Mouse (Mus musculus) heart, adult 2 months (tissue): ENCODE data around the gene Gm525. TPM values are rescaled to one million over a fixed set of nuclear protein-coding genes. Genes with fewer than 3 reads are reported as not detected.
A peak's percentile ranks its signal among the peaks of the same experiment; 100 is the strongest.

Source experiments
- DNase-seq, 2 experiments: peaks; one replicate each; pipeline ENCODE4 v3.0.0; 2021
- H3K27ac ChIP-seq: fragments of 200-600 bp; 2 replicates; pipeline ENCODE4 v1.8.1; 2022
- H3K27me3 ChIP-seq: fragments of 200-500 bp; 2 replicates; pipeline ENCODE4 v1.6.1; 2012; ENCODE audit warnings: mild to moderate bottlenecking, low read length, inconsistent platforms, mixed read lengths; ENCODE audit not compliant: control insufficient read depth, insufficient read depth
- H3K36me3 ChIP-seq: fragments of 200-500 bp; 2 replicates; pipeline ENCODE4 v1.6.1; 2012; ENCODE audit warnings: low read length, inconsistent platforms; ENCODE audit not compliant: control insufficient read depth, insufficient read depth
- H3K4me1 ChIP-seq: fragments of 200-500 bp; 2 replicates; pipeline ENCODE4 v1.6.1; 2011; ENCODE audit warnings: low read length; ENCODE audit not compliant: control insufficient read depth, insufficient read depth
- H3K4me3 ChIP-seq: fragments of 200-600 bp; 2 replicates; pipeline ENCODE4 v1.8.1; 2022
- H3K79me2 ChIP-seq: fragments of 200-500 bp; replicated peaks from 2 replicates; pipeline ENCODE4 v1.6.1; 2012; ENCODE audit warnings: mild to moderate bottlenecking, inconsistent platforms, low read length, moderate library complexity, mixed read lengths; ENCODE audit not compliant: control insufficient read depth, insufficient read depth
- H3K9ac ChIP-seq: fragments of 200-500 bp; 2 replicates; pipeline ENCODE4 v1.6.1; 2012; ENCODE audit warnings: low read depth, mild to moderate bottlenecking, control low read depth, inconsistent platforms, low read length, mixed read lengths
- CTCF ChIP-seq: fragments of 200-600 bp; IDR thresholded peaks from 2 replicates; pipeline ENCODE4 v1.8.1; 2022; ENCODE audit warnings: antibody characterized with exemption, mild to moderate bottlenecking, moderate library complexity
- EP300 ChIP-seq: fragments of 200-500 bp; IDR thresholded peaks from 2 replicates; pipeline ENCODE4 v1.6.1; 2011; ENCODE audit warnings: low read depth, low read length, control low read depth; ENCODE audit not compliant: insufficient read depth
- POLR2A ChIP-seq: fragments of 200-500 bp; IDR thresholded peaks from 2 replicates; pipeline ENCODE4 v1.6.1; 2011; ENCODE audit warnings: mild to moderate bottlenecking, low read depth, low read length, control low read depth; ENCODE audit not compliant: insufficient read depth
- WGBS: fragments of 180-500 bp; shearing (Covaris S2); methylation state at CpG from one replicate; pipeline ENCODE4 v1.1.7; 2018; 5-methylcytosine and 5-hydroxymethylcytosine counted together
- intact Hi-C: fragments of 180-260 bp; cut with DNase I; formaldehyde crosslinking; loops from one replicate; pipeline ENCODE4 v1.15.1; 2025
- polyA plus RNA-seq: library from polyadenylated mRNA; depleted of rRNA; stranded (reverse); fragments of >200 nt; gene quantifications from 2 replicates; pipeline ENCODE4 v1.2.3, GENCODE M21; 2012
- total RNA-seq, 2 experiments: library from RNA; stranded (reverse); gene quantifications; 2 replicates each; pipeline ENCODE4 v1.2.3; 2021

Gene Gm525
- total and polyA plus RNA-seq, 3 experiments, result 0.27 TPM; not detected in 2

GRCm38 (mm10) chr11:89059919-89060422, 13.7 kb upstream of the Gm525 start:
- no peaks in the 10 kb centered on the region for H3K27me3 ChIP-seq
- peak; percentile 11; the same call in 1 of the 2 replicates for TF ChIP-seq CTCF
- TF ChIP-seq EP300, result no peak
- TF ChIP-seq POLR2A, result no peak
- peak overlapping the region; percentile 82 for H3K27ac ChIP-seq
- no peaks in the 10 kb centered on the region for H3K79me2 ChIP-seq
- peaks cover 10% of the 10 kb centered on the region for H3K36me3 ChIP-seq
- under 1% methylated on average over 33 of the region's 33 CpGs for WGBS
- H3K9ac ChIP-seq, result peak overlapping the region; percentile 87
- intact Hi-C loops, result loop anchor here (2.0 to 10.0 kb wide), 3 partner anchors 31 to 195 kb away; partner anchors contain the start of gene Akap1
- H3K4me1 ChIP-seq, result peaks cover 8% of the 10 kb centered on the region
- H3K4me3 ChIP-seq, result peak overlapping the region; percentile 95
- no peak for DNase-seq

GRCm38 (mm10) chr11:89060423-89061089, 13.1 kb upstream of the Gm525 start:
- intact Hi-C loops, result loop anchor here (2.0 kb wide), 1 partner anchor 32 kb away; no protein-coding TSS in a partner anchor
- peaks cover 7% of the 10 kb centered on the region for H3K4me1 ChIP-seq
- whole genome bisulfite sequencing, result under 1% methylated on average over 63 of the region's 63 CpGs
- H3K4me3 ChIP-seq, result peak overlapping the region; percentile 95
- TF ChIP-seq CTCF, result no peak
- TF ChIP-seq POLR2A, result peak; percentile 63; the same call in 1 of the 2 replicates
- no peak for TF ChIP-seq EP300
- H3K79me2 ChIP-seq, result no peaks in the 10 kb centered on the region
- peaks cover 9% of the 10 kb centered on the region for H3K36me3 ChIP-seq
- DNase-seq, result peak; percentile 91 to 93
- H3K27ac ChIP-seq, result peak overlapping the region; percentile 82
- peak overlapping the region; percentile 87 for H3K9ac ChIP-seq
- no peaks in the 10 kb centered on the region for H3K27me3 ChIP-seq

GRCm38 (mm10) chr11:89061362-89061761, 12.3 kb upstream of the Gm525 start:
- Histone ChIP-seq H3K4me3 (no peak overlapping the region), H3K27me3 (no peaks in the 10 kb centered on the region), H3K9ac (no peak overlapping the region), H3K27ac (peak overlapping the region; percentile 82), H3K4me1 (peaks cover 7% of the 10 kb centered on the region), H3K36me3 (peaks cover 9% of the 10 kb centered on the region), H3K79me2 (no peaks in the 10 kb centered on the region)
- WGBS, result 52% methylated on average over 7 of the region's 7 CpGs
- intact Hi-C loops, result loop anchor here (2.0 kb wide), 1 partner anchor 33 kb away; no protein-coding TSS in a partner anchor
- no peak for DNase-seq
- TF ChIP-seq CTCF (no peak), EP300 (no peak), POLR2A (no peak)

GRCm38 (mm10) chr11:89064312-89064711, 9.3 kb upstream of the Gm525 start:
- H3K4me3 ChIP-seq, result no peak overlapping the region
- intact Hi-C loops, result no loop called here
- H3K79me2 ChIP-seq, result no peaks in the 10 kb centered on the region
- TF ChIP-seq POLR2A (no peak), EP300 (no peak), CTCF (no peak)
- WGBS, result 47% methylated on average over 6 of the region's 6 CpGs
- H3K36me3 ChIP-seq, result no peaks in the 10 kb centered on the region; the same call in 1 of the 2 replicates
- DNase-seq, result no peak
- H3K4me1 ChIP-seq, result peaks cover 11% of the 10 kb centered on the region; the same call in 1 of the 2 replicates
- no peaks in the 10 kb centered on the region for H3K27me3 ChIP-seq
- no peak overlapping the region for H3K9ac ChIP-seq
- H3K27ac ChIP-seq, result no peak overlapping the region

DNA sequence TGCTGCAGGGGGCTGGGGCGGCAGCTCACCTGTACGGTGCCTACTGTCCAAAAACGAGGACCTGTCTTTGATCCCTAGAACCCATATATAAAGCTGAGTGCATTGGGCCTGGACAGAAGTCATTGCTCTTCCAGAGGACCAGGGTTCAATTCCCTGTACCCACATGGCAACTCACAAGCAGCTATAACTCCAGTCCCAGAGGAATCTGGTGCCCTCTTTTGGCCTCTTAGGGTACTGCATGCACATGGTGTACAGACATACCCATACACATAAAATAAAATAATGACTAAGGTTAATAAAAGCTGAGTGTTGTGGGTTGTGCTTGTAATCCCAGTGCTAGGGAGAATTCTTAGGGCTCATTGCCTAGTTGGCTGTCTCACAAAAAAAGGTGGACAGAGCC, 8.3 kb upstream of the Gm525 start:
- no peak overlapping the region for H3K27ac ChIP-seq
- no peak overlapping the region for H3K4me3 ChIP-seq
- intact Hi-C loops, result no loop called here
- no peaks in the 10 kb centered on the region; the same call in 1 of the 2 replicates for H3K36me3 ChIP-seq
- WGBS, result over 99% methylated on average over 3 of the region's 3 CpGs
- no peaks in the 10 kb centered on the region for H3K79me2 ChIP-seq
- H3K27me3 ChIP-seq, result no peaks in the 10 kb centered on the region
- TF ChIP-seq POLR2A, result no peak
- TF ChIP-seq EP300, result no peak
- peak; percentile 66 for TF ChIP-seq CTCF
- peaks cover 11% of the 10 kb centered on the region; the same call in 1 of the 2 replicates for H3K4me1 ChIP-seq
- DNase-seq, result no peak
- no peak overlapping the region for H3K9ac ChIP-seq

- Histone ChIP-seq H3K27ac (no peak overlapping the region; the same call in 1 of the 2 replicates), H3K9ac (no peak overlapping the region), H3K4me1 (peaks cover 11% of the 10 kb centered on the region; the same call in 1 of the 2 replicates), H3K79me2 (no peaks in the 10 kb centered on the region), H3K4me3 (no peak overlapping the region), H3K36me3 (no peaks in the 10 kb centered on the region; the same call in 1 of the 2 replicates), H3K27me3 (no peaks in the 10 kb centered on the region)
- intact Hi-C loops, result no loop called here
- WGBS, result 82% methylated on average over 6 of the region's 6 CpGs
- no peak for TF ChIP-seq POLR2A
- TF ChIP-seq EP300, result no peak
- no peak for TF ChIP-seq CTCF
- no peak for DNase-seq
Observed at GRCm38 (mm10) chr11:89066126-89066525, 7.5 kb upstream of the Gm525 start.
